Mouse (Mus musculus) activated CD4-positive, CD25-positive, alpha-beta regulatory T cell, adult 4 months (primary cell): ENCODE results near the gene Atxn3. TPM values are rescaled to one million over a fixed set of nuclear protein-coding genes. Genes with fewer than 3 reads are reported as not detected.

ENCODE experiments used
- ATAC-seq: one replicate; pipeline ENCODE4 v1.8.0; 2017
- polyA plus RNA-seq, 2 experiments: library from polyadenylated mRNA; unstranded; fragments of 100-300 nt; shearing (Covaris generic); gene quantifications; one replicate each; pipeline ENCODE4 v1.2.1; 2017

The Atxn3 gene
- polyA plus RNA-seq, 2 experiments from 2014 or later: 22.3 to 23.4 TPM

GRCm38 (mm10) chr12:101889351-101889750, 68.7 kb downstream of the Atxn3 start:
- ATAC-seq: no peak

- no peak for ATAC-seq
Measured at GRCm38 (mm10) chr12:101888312-101888711, 69.7 kb downstream of the Atxn3 start.

DNA sequence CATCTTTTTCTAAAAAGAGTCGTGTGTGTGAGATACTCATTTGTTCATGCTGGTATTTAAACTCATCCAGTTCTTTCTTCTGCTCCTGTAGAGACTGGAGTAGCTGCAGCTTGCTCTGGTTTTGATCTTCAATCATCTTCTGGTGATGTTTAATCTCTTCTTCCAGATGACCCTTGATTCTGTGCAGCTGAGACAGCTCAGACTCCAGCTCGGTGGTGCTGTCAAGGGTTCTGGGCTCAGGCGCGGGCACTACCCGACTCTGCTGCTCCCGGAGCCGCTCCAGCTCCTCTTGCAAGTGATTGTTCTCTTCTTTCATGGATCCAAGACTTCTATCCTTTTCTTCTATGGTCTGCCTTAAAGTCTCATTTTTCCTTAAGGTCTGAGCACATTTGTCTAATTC, 73.1 kb downstream of the Atxn3 start:
- ATAC-seq: no peak

DNA sequence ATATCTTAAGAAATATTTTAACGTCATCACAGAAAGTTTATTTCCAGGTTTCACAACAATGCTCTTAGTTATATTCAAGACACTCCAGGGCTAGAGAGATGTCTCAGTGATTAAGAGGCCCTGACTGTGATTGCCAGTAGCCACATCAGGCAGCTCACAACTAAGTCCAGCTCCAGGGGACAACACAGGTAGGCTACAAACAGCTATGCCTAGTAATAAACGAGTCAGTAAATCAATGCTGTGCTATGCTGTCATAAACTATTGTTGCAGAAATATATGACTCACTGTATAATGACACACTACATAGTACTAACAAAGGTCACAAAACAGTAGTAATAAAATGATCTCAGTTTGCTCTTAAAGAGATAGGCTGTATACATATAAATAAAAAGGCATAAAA, 81.7 kb downstream of the Atxn3 start:
- no peak for ATAC-seq

- ATAC-seq: no peak
Measured at GRCm38 (mm10) chr12:101875107-101875506, 82.9 kb downstream of the Atxn3 start.

Other genes starting within 250 kb of the Atxn3 start
- under 1 TPM in 1 of 2 experiments, not detected in 1; 0.09 TPM for gene Tc2n, start 239.7 kb downstream of the Atxn3 start, polyA plus RNA-seq
- not detected for gene Fbln5, start 139.2 kb downstream of the Atxn3 start, polyA plus RNA-seq
- gene Trip11, start 45.0 kb downstream of the Atxn3 start, polyA plus RNA-seq: 10 to 100 TPM; 59.6 to 60.3 TPM
- 10 to 100 TPM; 17.0 to 21.1 TPM for gene Cpsf2, start 17.7 kb upstream of the Atxn3 start, polyA plus RNA-seq
- not detected for gene Slc24a4, start 170.5 kb upstream of the Atxn3 start, polyA plus RNA-seq